Mouse (Mus musculus): ENCODE data around the gene Rgl2. TPM values are rescaled to one million over a fixed set of nuclear protein-coding genes. Genes with fewer than 3 reads are reported as not detected.
"Not testable (repeated sequence)": the region's sequence is repeated elsewhere in the genome, so short reads cannot be mapped to it uniquely, and the experiment has no call there.

The Rgl2 gene
- polyA plus RNA-seq, 1 experiment: 3.1 TPM

DNA sequence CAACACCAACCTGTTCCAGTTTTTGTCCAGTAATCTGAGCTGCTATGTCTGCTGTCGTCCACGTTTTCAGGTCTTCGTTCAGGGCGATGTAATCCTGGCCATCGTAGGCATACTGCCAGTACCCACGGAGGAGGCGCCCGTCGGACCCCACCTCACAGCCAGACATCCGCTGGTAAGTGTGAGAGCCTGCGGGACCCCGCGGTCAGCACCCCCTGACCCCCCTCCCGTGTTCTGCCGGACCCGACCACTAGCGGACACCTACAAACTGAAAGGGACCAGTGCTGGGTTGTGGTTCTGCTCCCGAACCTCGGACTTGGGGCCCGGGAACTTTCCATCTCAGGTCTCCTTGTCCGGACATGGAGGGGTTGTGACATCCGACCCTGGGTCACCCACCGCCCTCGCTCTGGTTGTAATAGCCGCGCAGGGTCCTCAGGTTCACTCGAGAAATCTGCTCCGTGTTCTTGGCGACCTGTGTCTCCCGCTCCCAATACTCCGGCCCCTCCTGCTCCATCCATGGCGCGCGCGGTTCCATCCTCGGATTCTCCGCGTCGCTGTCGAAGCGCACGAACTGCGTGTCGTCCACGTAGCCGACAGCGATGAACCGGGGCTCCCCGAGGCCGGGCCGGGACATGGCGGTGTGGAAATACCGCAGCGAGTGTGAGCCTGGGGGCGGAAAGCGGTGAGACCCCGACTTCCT lies 48.7 kb downstream of the Rgl2 start:
- Histone ChIP-seq H3K9me3 (ENCODE audit: control insufficient read depth, low read length) (peaks cover 2% of the 10 kb centered on the region; the same call in 1 of the 2 replicates), H3K36me3 (ENCODE audit: control insufficient read depth) (no peaks in the 10 kb centered on the region), H3K27me3 (ENCODE audit: control insufficient read depth) (peaks cover 40% of the 10 kb centered on the region), H3K4me1 (ENCODE audit: control insufficient read depth) (peaks cover 11% of the 10 kb centered on the region), H3K4me3 (replicated peaks) (peak overlapping the region; percentile 57)
- TF ChIP-seq GATA1 (IDR thresholded peaks at IDR 0.05; ENCODE audit: low read length): no peak
- no peak for TF ChIP-seq TAL1 (IDR thresholded peaks at IDR 0.05; ENCODE audit: low read length)

DNA sequence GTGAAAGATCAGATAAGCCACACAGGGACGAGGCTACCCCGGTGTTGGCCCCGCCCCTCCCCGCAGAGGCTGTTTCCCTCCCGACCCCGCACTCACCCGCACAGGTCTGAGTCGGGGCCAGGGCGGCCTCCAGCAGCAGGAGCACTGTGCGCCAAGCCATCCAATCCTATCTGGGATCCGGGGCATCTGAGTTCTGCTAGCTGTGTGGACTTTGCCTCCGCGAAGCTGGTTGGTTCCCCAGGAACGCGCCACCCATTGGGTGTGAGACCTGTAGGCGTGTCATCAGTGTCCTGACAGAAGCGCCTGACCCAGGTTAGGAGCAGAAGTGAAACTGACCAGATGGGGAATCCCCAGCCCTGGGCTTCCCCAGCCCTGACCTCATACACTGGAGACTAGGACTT lies 49.3 kb downstream of the Rgl2 start:
- H3K4me3 ChIP-seq (replicated peaks): peak overlapping the region; percentile 57
- H3K9me3 ChIP-seq (ENCODE audit: control insufficient read depth, low read length): no peaks in the 10 kb centered on the region
- TF ChIP-seq TAL1 (IDR thresholded peaks at IDR 0.05; ENCODE audit: low read length) (no peak), GATA1 (IDR thresholded peaks at IDR 0.05; ENCODE audit: low read length) (no peak)
- peaks cover 40% of the 10 kb centered on the region for H3K27me3 ChIP-seq (ENCODE audit: control insufficient read depth)
- no peaks in the 10 kb centered on the region for H3K36me3 ChIP-seq (ENCODE audit: control insufficient read depth)
- peaks cover 8% of the 10 kb centered on the region for H3K4me1 ChIP-seq (ENCODE audit: control insufficient read depth)

DNA sequence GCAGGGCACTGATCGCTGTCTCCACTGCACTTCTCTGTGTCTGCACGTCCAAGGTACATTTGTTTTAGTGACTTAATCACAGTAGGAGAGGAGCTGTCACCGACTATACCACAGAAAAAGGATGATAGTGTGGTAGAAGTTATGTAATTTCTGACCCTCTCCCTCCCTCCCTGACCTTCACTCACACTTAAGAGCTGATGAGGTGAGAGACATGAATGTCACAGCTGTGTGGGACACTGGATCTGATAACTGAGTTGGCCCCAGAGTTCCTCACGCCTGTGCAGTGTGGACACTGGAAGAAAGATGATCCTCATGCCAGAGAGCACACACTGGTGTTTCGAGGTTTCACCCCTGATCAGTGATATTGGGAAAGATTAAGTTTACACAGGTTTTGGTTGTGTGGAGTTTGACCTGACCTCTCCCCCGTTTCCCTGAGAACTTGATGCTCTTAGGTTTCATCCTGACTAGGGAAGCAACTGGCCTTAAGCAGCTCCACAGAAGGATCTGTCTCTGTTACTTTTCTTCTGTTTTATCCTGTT lies 50.2 kb downstream of the Rgl2 start:
- TF ChIP-seq TAL1 (IDR thresholded peaks at IDR 0.05; ENCODE audit: low read length) (no peak), GATA1 (IDR thresholded peaks at IDR 0.05; ENCODE audit: low read length) (no peak)
- Histone ChIP-seq H3K9me3 (ENCODE audit: control insufficient read depth, low read length) (no peaks in the 10 kb centered on the region), H3K4me3 (replicated peaks) (no peak overlapping the region), H3K27me3 (ENCODE audit: control insufficient read depth) (peaks cover 40% of the 10 kb centered on the region), H3K36me3 (ENCODE audit: control insufficient read depth) (no peaks in the 10 kb centered on the region), H3K4me1 (ENCODE audit: control insufficient read depth) (peaks cover 6% of the 10 kb centered on the region)

DNA sequence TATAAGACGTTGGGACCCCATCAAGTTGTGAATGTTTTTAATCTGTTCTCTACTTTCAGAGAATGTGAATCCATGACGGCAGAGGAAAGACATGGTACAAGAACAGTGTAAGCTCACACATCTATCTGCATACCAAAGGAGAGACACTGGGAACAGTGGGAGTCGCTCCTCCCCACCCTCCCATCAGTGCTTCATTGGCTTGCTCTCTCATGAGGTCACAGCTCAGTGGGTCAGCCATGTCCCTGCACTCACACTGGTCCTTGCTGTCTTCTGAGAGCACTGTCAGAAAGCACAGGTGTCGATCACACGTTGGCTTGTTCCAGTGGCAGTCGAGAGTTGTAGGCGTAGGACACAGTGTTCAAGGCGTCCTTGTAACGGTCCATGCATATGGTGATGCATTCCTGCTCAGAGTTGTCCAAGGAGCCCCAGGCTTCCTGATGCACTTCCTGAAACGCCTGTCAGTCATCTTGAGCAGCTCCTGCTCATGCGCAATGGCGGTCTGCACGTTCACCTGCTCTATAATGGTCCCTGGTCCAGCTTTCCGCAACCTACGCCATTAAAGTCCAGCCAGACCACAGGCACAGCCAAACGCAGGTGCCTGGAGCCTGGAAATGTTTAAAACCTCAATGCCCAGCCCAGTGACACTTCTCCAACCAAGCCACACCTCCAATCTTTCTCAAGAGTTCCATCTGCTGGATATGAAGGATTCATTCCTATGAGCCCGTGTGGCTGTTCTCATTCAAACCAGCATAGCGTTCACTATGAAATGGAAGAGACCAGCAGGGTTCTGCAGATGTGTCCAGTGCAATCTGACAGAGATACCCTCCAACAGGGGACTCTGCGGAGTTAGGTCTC lies 51.1 kb downstream of the Rgl2 start:
- Histone ChIP-seq H3K36me3 (ENCODE audit: control insufficient read depth) (no peaks in the 10 kb centered on the region), H3K27me3 (ENCODE audit: control insufficient read depth) (peaks cover 40% of the 10 kb centered on the region), H3K4me3 (replicated peaks) (no peak overlapping the region), H3K4me1 (ENCODE audit: control insufficient read depth) (peaks cover 6% of the 10 kb centered on the region), H3K9me3 (ENCODE audit: control insufficient read depth, low read length) (no peaks in the 10 kb centered on the region)
- TF ChIP-seq TAL1 (IDR thresholded peaks at IDR 0.05; ENCODE audit: low read length) (no peak), GATA1 (IDR thresholded peaks at IDR 0.05; ENCODE audit: low read length) (no peak)

DNA sequence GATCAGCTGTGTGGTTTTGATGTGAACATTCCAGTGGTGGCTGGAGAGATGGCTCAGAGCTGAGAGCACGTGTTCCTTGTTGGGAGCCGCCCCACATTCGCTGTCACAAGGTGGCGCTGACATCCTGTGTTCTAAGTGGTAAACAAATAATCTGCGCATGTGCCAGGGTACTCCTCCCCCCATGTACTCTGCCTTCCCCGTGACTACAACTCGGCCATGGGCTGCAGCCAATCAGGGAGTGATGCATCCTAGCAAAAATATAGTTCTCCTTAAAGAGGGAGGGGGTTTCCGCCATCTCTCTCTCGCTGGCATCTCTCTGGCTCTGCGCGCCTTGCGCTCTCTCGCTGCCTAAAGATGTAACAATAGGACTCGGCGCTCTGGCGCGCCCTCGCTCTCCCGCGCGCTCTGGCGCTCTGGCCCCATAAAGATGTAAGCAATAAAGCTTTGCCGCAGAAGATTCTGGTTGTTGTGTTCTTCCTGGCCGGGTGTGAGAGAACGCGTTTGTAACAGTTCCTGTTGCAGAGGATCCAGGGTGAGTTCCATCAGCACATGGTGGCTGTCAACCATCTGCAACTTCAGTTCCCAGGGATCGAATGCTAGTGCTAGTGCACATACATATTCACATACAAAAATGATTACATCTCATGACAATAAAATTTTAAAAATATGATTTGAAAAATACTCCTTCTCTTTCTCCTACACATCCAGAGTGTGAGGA lies 52.0 kb downstream of the Rgl2 start:
- not testable (repeated sequence) for H3K36me3 ChIP-seq (ENCODE audit: control insufficient read depth); H3K4me3 ChIP-seq (replicated peaks); H3K9me3 ChIP-seq (ENCODE audit: control insufficient read depth, low read length); H3K4me1 ChIP-seq (ENCODE audit: control insufficient read depth)
- peaks cover 36% of the 10 kb centered on the region for H3K27me3 ChIP-seq (ENCODE audit: control insufficient read depth)

DNA sequence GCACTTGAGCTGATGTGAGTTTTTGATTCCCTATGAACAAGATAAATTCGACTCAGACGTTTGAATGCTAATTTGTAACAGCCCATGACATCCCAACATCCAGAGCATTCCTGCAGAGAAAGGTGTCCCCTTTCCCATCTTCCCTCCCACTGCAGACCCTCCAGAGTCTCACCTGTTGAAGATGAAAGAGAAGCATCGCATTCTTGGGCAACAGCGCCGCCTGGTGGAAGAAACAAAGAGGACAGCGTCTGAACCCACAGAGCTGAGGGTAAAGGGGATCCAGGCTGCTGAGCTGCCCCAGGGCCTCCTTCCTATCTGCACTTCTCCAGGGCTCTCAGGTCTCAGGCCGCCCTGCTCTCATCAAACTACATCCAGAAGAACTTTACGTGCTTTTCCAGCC lies 52.8 kb downstream of the Rgl2 start:
- H3K36me3 ChIP-seq (ENCODE audit: control insufficient read depth); H3K4me3 ChIP-seq (replicated peaks); H3K9me3 ChIP-seq (ENCODE audit: control insufficient read depth, low read length); H3K4me1 ChIP-seq (ENCODE audit: control insufficient read depth): not testable (repeated sequence)
- H3K27me3 ChIP-seq (ENCODE audit: control insufficient read depth): peaks cover 33% of the 10 kb centered on the region

Other genes starting within 250 kb of the Rgl2 start
- 33.0 and 43.0 TPM in 2 replicates for gene Hnrnpm, start 242.7 kb upstream of the Rgl2 start, polyA plus RNA-seq (2012)
- 80.5 and 112 TPM in 2 replicates for gene March2, start 210.9 kb upstream of the Rgl2 start, polyA plus RNA-seq (2012)
- gene Rab11b, start 169.0 kb upstream of the Rgl2 start, polyA plus RNA-seq (2012): 26.5 and 41.4 TPM in 2 replicates
- gene Angptl4, start 147.7 kb upstream of the Rgl2 start, polyA plus RNA-seq (2012): 0.07 TPM in 1 of 2 replicates, not detected in the other
- 0.03 TPM in 2 replicates for gene Kank3, start 119.0 kb upstream of the Rgl2 start, polyA plus RNA-seq (2012)
- gene Rps28, start 105.0 kb upstream of the Rgl2 start, polyA plus RNA-seq (2012): 366 and 664 TPM in 2 replicates
- 125 and 152 TPM in 2 replicates for gene Ndufa7, start 105.0 kb upstream of the Rgl2 start, polyA plus RNA-seq (2012)
- gene Cd320, start 86.5 kb upstream of the Rgl2 start, polyA plus RNA-seq (2012): 0.26 and 0.86 TPM in 2 replicates
- gene Gm7029, start 55.7 kb upstream of the Rgl2 start, polyA plus RNA-seq (2012): not detected in 2 replicates
- gene Kifc1, start 38.9 kb upstream of the Rgl2 start, polyA plus RNA-seq (2012): 24.3 and 25.8 TPM in 2 replicates
- gene Platr17, start 24.4 kb upstream of the Rgl2 start, polyA plus RNA-seq (2012): 0.08 TPM in 1 of 2 replicates, not detected in the other
- gene Daxx, start 20.1 kb upstream of the Rgl2 start, polyA plus RNA-seq (2012): 1.4 TPM in 2 replicates
- gene Tapbp, start 13.6 kb upstream of the Rgl2 start, polyA plus RNA-seq (2012): 14.7 and 21.8 TPM in 2 replicates
- gene Zbtb22, start 13.6 kb upstream of the Rgl2 start, polyA plus RNA-seq (2012): 5.6 and 5.7 TPM in 2 replicates
- 48.7 and 66.5 TPM in 2 replicates for gene Pfdn6, start 10.8 kb downstream of the Rgl2 start, polyA plus RNA-seq (2012)
- 6.0 and 6.7 TPM in 2 replicates for gene Wdr46, start 11.1 kb downstream of the Rgl2 start, polyA plus RNA-seq (2012)
- gene B3galt4, start 21.9 kb downstream of the Rgl2 start, polyA plus RNA-seq (2012): 0.21 and 0.45 TPM in 2 replicates
- gene Vps52, start 26.3 kb downstream of the Rgl2 start, polyA plus RNA-seq (2012): 10.1 and 11.6 TPM in 2 replicates
- 11.8 and 13.8 TPM in 2 replicates for gene Rps18, start 26.5 kb downstream of the Rgl2 start, polyA plus RNA-seq (2012)
- 0.91 and 0.94 TPM in 2 replicates for gene H2-K1, start 70.8 kb downstream of the Rgl2 start, polyA plus RNA-seq (2012)
- gene Ring1, start 95.1 kb downstream of the Rgl2 start, polyA plus RNA-seq (2012): 1.8 and 2.5 TPM in 2 replicates
- 1.4 TPM in 2 replicates for gene H2-Ke6, start 98.5 kb downstream of the Rgl2 start, polyA plus RNA-seq (2012)
- 3.5 TPM in 2 replicates for gene Slc39a7, start 102.1 kb downstream of the Rgl2 start, polyA plus RNA-seq (2012)
- 10.1 and 11.3 TPM in 2 replicates for gene Rxrb, start 102.3 kb downstream of the Rgl2 start, polyA plus RNA-seq (2012)
- gene Col11a2, start 109.9 kb downstream of the Rgl2 start, polyA plus RNA-seq (2012): 0.45 and 0.56 TPM in 2 replicates
- 0.04 and 0.14 TPM in 2 replicates for gene H2-Oa, start 162.8 kb downstream of the Rgl2 start, polyA plus RNA-seq (2012)
- gene H2-DMa, start 190.0 kb downstream of the Rgl2 start, polyA plus RNA-seq (2012): 0.46 and 1.0 TPM in 2 replicates
- gene Brd2, start 193.1 kb downstream of the Rgl2 start, polyA plus RNA-seq (2012): 28.3 and 30.4 TPM in 2 replicates
- not detected in 2 replicates for gene H2-DMb2, start 213.8 kb downstream of the Rgl2 start, polyA plus RNA-seq (2012)
- gene H2-DMb1, start 223.5 kb downstream of the Rgl2 start, polyA plus RNA-seq (2012): not detected in 2 replicates